Mouse (Mus musculus): ENCODE results near the gene Tjp1. TPM values are rescaled to one million over a fixed set of nuclear protein-coding genes. Genes with fewer than 3 reads are reported as not detected.

The Tjp1 gene
- polyA plus RNA-seq, 1 experiment: 62.4 TPM

DNA sequence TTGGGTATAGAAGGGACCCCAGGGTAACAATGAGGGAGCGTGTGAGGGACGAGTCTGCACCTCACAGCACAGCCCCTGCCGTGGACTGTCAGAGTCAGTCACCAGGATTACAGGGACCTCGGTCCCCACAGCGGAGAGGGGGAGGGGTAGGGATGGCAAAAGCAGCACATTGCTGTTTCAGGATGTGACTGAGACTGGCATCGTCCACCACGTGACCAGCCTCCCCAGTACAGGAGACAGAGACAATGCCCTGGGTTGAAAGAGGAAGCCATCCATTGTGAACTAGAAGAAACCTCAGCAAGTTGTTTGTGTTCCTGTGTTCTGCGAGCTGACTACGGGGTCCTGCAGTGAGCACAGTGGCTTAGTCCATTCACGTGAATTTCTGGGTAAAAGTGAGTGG is 106.1 kb downstream of the Tjp1 start:
- Histone ChIP-seq H3K4me1 (ENCODE audit: control insufficient read depth, insufficient read depth, low read length) (peaks cover 11% of the 10 kb centered on the region), H3K27ac (ENCODE audit: insufficient read depth, low read length) (no peak overlapping the region), H3K4me3 (ENCODE audit: insufficient read depth, low read length) (no peak overlapping the region)
- no peak for TF ChIP-seq POLR2A (IDR thresholded peaks at IDR 0.05; ENCODE audit: extremely low read depth, insufficient read depth, low read length)
- TF ChIP-seq CTCF (IDR thresholded peaks at IDR 0.05; ENCODE audit: extremely low read depth, insufficient read depth, low read length): no peak

DNA sequence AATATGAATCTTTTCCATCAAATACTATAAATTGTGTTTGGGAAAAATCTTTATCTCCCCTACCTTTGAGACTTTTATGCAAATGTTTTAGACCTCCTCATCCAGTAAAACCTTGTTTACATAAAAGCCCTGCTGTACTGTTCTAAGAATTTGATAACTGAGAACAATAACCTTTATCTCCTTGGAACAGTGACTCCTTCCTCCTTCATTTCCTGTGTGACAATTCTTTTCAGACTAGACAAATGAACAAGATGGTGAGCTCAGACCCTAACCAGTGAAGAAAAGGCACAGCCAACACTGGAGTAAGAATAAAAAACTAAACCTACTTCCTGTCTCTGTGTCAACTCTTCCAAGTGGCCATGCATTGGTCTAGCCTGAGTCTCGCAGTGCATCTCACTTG is 107.7 kb downstream of the Tjp1 start:
- TF ChIP-seq CTCF (IDR thresholded peaks at IDR 0.05; ENCODE audit: extremely low read depth, insufficient read depth, low read length) (no peak), POLR2A (IDR thresholded peaks at IDR 0.05; ENCODE audit: extremely low read depth, insufficient read depth, low read length) (no peak)
- Histone ChIP-seq H3K4me1 (ENCODE audit: control insufficient read depth, insufficient read depth, low read length) (peaks cover 14% of the 10 kb centered on the region), H3K4me3 (ENCODE audit: insufficient read depth, low read length) (no peak overlapping the region), H3K27ac (ENCODE audit: insufficient read depth, low read length) (no peak overlapping the region)

DNA sequence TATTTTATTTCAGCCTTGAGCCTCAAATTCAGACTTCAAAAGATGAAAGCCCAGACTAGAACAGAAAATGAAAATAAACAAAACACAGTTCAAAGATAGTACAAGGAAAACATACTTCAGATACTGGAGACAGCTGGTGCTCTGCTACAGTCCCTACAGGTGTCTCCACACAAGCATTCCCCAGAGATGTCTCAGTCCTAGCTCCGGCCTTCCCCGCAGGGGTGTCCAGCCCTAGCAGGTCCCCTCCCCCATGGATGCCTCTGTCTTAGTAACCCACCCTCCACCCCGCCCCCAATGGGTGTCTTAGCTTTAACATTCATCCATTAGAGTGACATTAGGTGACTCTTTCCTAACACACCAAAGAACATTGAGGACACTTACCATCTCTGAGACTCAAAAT is 108.6 kb downstream of the Tjp1 start:
- Histone ChIP-seq H3K4me1 (ENCODE audit: control insufficient read depth, insufficient read depth, low read length) (peaks cover 14% of the 10 kb centered on the region), H3K4me3 (ENCODE audit: insufficient read depth, low read length) (no peak overlapping the region), H3K27ac (ENCODE audit: insufficient read depth, low read length) (no peak overlapping the region)
- TF ChIP-seq CTCF (IDR thresholded peaks at IDR 0.05; ENCODE audit: extremely low read depth, insufficient read depth, low read length): no peak
- no peak for TF ChIP-seq POLR2A (IDR thresholded peaks at IDR 0.05; ENCODE audit: extremely low read depth, insufficient read depth, low read length)

DNA sequence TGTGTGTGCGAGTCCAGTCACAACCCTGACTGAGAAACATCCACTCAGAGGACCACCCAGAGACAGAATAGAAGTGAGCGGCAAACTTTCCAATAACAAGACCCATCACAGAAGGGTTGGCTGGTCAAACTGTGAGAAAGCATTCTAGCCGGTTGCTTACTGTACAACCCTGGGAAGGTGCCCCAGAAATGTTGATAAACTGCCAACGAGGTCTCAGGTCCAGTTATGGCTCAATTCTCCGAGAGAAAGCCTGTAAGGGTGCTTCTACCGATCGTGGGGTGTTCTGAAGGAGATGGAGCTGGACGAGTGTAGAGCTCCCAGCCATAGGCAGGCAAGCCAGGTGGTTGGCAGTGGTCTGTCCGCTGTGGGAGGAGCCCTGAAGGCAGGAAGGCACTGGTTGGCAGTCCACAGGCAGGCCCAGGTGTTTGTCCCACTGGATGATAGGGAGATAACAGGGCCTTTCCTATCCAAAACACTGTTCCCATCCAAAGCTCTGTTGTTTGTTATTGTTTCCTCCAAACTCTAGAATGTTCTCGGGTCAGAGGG is 109.1 kb downstream of the Tjp1 start:
- Histone ChIP-seq H3K4me1 (ENCODE audit: control insufficient read depth, insufficient read depth, low read length) (peaks cover 16% of the 10 kb centered on the region), H3K27ac (ENCODE audit: insufficient read depth, low read length) (peak overlapping the region; percentile 94), H3K4me3 (ENCODE audit: insufficient read depth, low read length) (no peak overlapping the region)
- TF ChIP-seq POLR2A (IDR thresholded peaks at IDR 0.05; ENCODE audit: extremely low read depth, insufficient read depth, low read length): no peak
- no peak for TF ChIP-seq CTCF (IDR thresholded peaks at IDR 0.05; ENCODE audit: extremely low read depth, insufficient read depth, low read length)

DNA sequence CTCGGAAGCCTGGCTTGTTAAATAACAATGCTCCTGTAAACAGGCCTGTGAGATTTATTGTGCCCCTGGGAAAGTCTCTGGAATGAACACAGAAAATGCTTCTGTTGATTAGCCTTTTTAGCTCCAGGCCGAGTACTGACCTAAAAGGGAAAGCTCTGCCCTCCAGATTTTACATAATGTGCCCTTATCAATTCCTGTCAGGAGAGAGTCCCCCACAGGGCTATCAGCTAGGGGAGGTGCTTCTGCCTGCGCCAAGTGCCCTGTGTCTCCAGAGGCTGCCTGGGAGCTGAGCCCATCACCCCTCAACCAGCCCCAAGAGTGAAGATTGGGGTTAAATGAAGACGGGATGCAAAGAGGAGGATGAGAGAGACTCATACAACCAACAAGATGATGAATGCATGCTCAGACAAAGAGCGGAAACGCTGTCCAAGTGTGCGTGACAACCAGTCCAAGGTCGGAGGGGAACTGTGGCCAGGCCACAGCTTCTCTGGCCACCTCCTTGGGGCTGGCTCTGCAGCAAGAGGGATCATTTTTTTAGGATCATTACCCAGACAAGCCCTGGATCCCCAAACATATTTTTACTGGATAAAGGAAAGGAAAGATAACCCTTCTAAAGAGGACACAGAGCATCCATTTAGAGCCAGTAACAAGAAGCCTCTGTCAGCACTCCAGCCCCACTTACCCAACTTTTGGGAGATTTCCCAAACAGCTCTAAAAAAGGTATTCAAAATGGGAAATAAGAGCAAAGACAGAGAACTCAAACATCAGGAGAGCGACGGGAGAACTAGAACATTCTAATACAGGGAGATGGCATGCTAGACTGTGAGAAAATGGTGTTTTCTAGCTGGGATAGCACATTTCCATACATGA is 110.1 kb downstream of the Tjp1 start:
- Histone ChIP-seq H3K4me3 (ENCODE audit: insufficient read depth, low read length) (no peak overlapping the region), H3K4me1 (ENCODE audit: control insufficient read depth, insufficient read depth, low read length) (peaks cover 17% of the 10 kb centered on the region), H3K27ac (ENCODE audit: insufficient read depth, low read length) (peak overlapping the region; percentile 94)
- no peak for TF ChIP-seq CTCF (IDR thresholded peaks at IDR 0.05; ENCODE audit: extremely low read depth, insufficient read depth, low read length)
- no peak for TF ChIP-seq POLR2A (IDR thresholded peaks at IDR 0.05; ENCODE audit: extremely low read depth, insufficient read depth, low read length)

- no peak for TF ChIP-seq CTCF (IDR thresholded peaks at IDR 0.05; ENCODE audit: extremely low read depth, insufficient read depth, low read length)
- no peak for TF ChIP-seq POLR2A (IDR thresholded peaks at IDR 0.05; ENCODE audit: extremely low read depth, insufficient read depth, low read length)
- peak overlapping the region; percentile 0; the same call in 1 of the 2 replicates for H3K27ac ChIP-seq (ENCODE audit: insufficient read depth, low read length)
- H3K4me1 ChIP-seq (ENCODE audit: control insufficient read depth, insufficient read depth, low read length): peaks cover 17% of the 10 kb centered on the region
- H3K4me3 ChIP-seq (ENCODE audit: insufficient read depth, low read length): no peak overlapping the region
Observed at GRCm38 (mm10) chr7:65416506-65416905, 111.1 kb downstream of the Tjp1 start.

GRCm38 (mm10) chr7:65413946-65414945 is 113.3 kb downstream of the Tjp1 start:
- Histone ChIP-seq H3K4me1 (ENCODE audit: control insufficient read depth, insufficient read depth, low read length) (peaks cover 22% of the 10 kb centered on the region), H3K4me3 (ENCODE audit: insufficient read depth, low read length) (no peak overlapping the region), H3K27ac (ENCODE audit: insufficient read depth, low read length) (peak overlapping the region; percentile 70)
- TF ChIP-seq CTCF (IDR thresholded peaks at IDR 0.05; ENCODE audit: extremely low read depth, insufficient read depth, low read length): no peak

DNA sequence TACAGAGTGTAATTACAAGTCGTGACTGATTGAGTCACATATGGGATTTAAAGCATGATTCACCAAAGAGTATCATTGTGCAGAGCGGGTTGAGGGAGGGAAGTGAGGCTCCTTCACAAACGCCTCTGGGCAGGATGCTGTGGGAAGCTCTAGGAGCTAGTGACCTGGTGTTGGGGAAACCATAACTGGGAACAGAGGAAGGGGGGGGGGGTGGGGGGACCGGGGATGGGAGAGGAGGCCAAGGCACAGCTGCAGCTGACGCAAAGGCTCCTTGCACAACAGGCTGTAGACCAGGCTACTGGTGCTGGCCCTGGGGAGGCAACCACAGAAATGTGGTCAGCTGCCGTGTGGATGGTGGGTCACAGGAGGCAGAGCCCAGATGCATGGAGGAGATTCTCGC is 116.9 kb downstream of the Tjp1 start:
- H3K4me1 ChIP-seq (ENCODE audit: control insufficient read depth, insufficient read depth, low read length): peaks cover 10% of the 10 kb centered on the region
- TF ChIP-seq POLR2A (IDR thresholded peaks at IDR 0.05; ENCODE audit: extremely low read depth, insufficient read depth, low read length): no peak
- no peak for TF ChIP-seq CTCF (IDR thresholded peaks at IDR 0.05; ENCODE audit: extremely low read depth, insufficient read depth, low read length)
- H3K4me3 ChIP-seq (ENCODE audit: insufficient read depth, low read length): no peak overlapping the region
- 0 out of 2 replicates have a peak overlapping the region, but pooled peaks have one; percentile 40 for H3K27ac ChIP-seq (ENCODE audit: insufficient read depth, low read length)

- H3K27ac ChIP-seq (ENCODE audit: insufficient read depth, low read length): no peak overlapping the region
Observed at GRCm38 (mm10) chr7:65406427-65406826, 121.2 kb downstream of the Tjp1 start.

More at GRCm38 (mm10) chr7:65406427-65406826, 121.2 kb downstream of the Tjp1 start:
- TF ChIP-seq POLR2A (IDR thresholded peaks at IDR 0.05; ENCODE audit: extremely low read depth, insufficient read depth, low read length) (no peak), CTCF (IDR thresholded peaks at IDR 0.05; ENCODE audit: extremely low read depth, insufficient read depth, low read length) (no peak)
- Histone ChIP-seq H3K4me1 (ENCODE audit: control insufficient read depth, insufficient read depth, low read length) (peaks cover 4% of the 10 kb centered on the region; the same call in 1 of the 2 replicates), H3K4me3 (ENCODE audit: insufficient read depth, low read length) (no peak overlapping the region)
